Mouse (Mus musculus) right cerebral cortex, postnatal 10 days (tissue): ENCODE measurements around the gene Drd2.

Source experiments
- DNase-seq, 2 experiments: peaks; one replicate each; pipeline ENCODE4 v3.0.0; 2021; ENCODE audit warnings: low spot score in 2 of 2

The Drd2 gene

DNA sequence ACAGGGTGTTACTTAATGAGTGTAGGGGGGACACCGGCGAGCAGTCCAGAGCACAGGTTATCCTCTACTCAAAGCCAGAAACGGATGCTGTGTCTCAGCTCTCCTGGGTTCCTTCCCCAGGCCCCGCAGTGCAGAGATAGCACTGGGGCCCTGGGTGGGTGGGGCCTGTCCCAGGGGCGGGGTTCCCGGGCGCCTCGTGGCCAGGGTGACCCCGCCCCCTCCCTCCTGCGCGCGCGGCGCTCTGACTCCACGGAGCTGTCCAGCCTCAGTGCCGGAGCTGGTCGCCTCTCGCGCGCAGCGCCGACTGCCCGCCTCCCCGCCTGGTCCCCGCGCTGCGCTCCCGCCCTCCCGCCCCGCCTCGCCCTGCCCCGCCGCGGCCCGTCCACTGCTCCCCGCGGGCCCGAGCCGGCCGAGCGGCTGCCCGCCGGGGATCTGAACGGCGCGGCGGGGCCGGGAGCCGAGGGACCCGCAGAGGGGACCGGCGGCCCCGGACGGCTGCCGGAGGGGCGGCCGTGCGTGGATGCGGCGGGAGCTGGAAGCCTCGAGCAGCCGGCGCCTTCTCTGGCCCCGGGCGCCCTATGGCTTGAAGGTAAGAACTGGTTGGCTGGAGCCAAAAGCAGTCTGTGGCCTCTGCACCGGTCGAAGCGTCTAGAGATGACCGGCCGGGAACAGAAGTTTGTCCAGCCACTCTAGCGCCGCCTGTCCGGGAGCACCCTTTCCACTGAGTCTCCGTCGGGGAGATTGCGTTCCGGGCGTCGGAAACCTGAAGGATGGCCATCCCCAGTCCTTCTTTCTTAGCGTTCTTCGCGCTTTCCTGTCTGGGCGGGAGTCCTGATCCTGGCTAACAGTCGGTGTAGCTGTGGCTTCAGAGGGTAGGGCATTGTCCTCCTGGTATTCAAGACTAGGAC is at the start of gene Drd2:
Gene Drd2, plus strand, starts transcription at position 492 of the 908 bp plus-strand sequence.
- peak; percentile 33 to 60 for DNase-seq

- DNase-seq = no peak
These were observed 45.3 kb upstream of the Drd2 start for GRCm38 (mm10) chr9:49295101-49295500.

GRCm38 (mm10) chr9:49307576-49307975 is 32.9 kb upstream of the Drd2 start:
- peak in 1 of 2 experiments; percentile 39 for DNase-seq

DNA sequence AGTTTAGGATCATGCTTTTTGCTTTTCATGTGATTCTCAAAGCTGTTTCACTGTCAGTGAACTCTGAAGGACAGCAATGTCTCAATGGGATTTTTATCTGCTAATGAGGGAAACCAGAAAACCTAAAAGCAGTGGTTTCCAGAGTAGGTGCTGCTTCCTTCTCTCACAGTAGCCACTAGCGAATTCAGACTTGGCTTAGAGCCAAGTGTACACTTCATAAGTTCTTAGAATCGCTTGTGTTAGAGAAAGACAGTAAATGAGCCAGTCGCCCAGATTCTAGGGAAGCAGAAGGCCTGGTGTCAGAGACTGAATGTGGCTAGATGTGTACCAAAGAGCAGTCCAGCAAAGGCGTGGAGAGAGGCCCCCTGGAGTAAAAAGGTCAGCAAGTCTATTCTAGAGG is 29.6 kb upstream of the Drd2 start:
- no peak for DNase-seq

DNA sequence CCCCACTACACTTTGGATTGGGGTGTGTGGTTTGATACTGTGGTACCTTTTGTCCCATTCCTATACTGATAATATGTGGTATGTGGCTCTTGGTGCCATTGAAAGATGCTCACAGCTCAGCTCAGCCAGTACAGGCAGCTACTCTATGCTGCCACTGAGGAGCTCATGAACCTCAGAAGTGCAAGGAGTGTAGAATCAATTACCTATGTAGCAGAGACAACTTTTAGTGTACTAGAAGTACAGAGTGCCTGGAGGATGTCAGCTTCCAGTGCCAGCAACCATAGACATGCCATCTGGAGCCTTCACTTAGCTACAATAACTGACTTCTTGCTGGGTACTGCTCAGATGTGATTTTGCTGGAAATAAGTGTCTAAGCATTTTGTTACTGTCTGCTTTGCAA is 21.8 kb upstream of the Drd2 start:
- no peak for DNase-seq

GRCm38 (mm10) chr9:49341044-49341365 is 578 bp downstream of the Drd2 start:
- DNase-seq = no peak

DNA sequence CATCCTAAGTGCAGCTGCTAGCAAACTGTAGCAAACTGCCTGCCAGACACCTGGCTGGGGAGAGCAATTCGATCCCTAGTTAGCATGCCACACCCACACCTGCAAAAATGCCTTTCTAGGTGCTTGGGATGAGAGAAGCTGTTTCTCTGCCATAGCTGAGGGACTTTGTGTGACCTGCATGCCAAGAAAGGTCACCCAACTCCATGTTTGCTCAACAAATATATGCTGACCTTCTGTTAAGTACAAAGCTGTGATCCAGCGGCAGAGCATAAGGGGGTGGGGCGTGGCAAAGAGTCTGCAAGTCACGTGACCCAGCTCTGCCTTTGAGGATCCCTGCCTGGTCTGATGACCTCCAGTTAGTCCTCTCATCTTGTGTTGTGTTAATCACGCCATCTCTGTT is 25.3 kb downstream of the Drd2 start:
- no peak for DNase-seq

DNA sequence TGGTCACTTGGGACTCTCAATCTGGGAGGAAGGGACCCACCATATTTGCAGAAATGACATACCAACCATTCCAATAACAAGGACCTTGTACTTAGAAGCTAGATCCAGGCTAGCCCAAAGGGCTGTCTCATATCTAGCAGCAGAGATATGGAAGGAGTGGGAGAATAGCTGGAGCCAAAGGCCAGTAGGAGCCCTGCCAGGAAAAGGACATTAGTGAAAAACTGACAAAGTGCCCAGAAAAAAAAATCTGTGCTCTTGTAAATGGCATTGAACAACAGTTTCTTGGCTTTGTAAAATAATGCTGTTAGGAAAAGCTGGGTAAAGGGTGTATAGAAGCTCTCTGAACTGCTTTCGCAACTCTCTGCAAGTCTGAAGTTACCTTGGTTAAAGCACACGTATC is 33.5 kb downstream of the Drd2 start:
- DNase-seq = no peak

DNA sequence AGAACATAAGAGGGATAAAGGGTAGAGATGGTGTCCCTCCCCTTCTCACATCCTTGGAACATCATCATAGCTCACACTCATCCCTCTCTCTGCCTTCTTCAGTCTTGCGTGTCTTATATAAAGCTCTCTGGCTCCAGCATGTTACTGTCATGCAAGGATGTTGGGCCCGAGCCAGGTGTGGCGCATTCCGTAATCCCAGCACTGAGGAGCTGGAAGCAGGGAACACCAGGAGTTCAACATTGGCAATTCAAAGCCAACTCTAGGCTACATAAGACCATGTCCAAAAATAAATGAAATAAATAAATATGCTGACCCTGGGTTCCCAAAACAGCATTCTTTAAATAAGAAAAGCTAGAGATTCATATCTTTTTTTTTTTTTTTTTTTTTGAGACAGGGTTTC is 39.5 kb downstream of the Drd2 start:
- DNase-seq = peak in 1 of 2 experiments; percentile 46

GRCm38 (mm10) chr9:49384041-49384440 is 43.6 kb downstream of the Drd2 start:
- DNase-seq = no peak

DNA sequence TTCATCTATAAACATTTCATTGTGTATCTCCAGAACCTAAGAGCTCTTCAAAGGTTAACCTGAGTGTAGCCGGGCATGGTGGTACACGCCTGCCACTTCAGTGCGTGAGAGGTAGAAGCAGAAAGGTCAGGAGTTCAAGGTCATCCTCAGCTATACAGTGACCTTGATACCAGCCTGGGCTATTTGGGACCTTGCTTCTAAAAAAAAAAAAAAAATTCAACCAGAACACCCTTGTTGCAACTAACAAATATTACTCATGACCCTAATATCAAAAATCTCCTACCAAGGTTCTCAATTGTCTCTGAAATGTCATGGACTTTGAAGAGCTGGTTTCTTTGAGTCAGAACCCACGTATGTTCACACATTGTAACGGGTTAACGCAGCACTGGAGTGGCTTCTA is 44.4 kb downstream of the Drd2 start:
- no peak for DNase-seq

GRCm38 (mm10) chr9:49385301-49385700 is 44.9 kb downstream of the Drd2 start:
- DNase-seq = no peak

DNA sequence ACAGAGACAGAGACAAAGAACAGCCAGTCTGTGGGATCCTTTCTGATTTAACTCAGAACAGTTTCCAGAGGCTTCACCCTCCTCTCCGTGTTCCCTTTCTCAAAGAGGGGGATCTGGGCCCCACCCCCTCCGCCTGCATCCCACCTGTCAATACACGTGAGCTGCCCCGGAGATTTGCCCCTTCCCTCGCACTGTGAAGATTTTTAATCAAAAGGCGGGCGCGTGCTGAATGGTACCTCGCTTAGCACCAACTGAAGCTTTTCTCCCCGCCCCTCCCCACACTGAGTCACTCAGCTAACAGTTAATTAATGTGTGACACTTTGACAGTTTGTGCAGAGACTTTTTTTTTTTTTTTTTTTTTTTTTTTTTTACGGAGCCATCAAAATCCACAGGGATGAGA is 45.7 kb downstream of the Drd2 start:
- DNase-seq = peak; percentile 53 to 63

- no peak for DNase-seq
These were observed 51.8 kb downstream of the Drd2 start for GRCm38 (mm10) chr9:49392242-49392641.

- peak; percentile 47 to 65 for DNase-seq
These were observed 55.6 kb downstream of the Drd2 start for GRCm38 (mm10) chr9:49396006-49396405.

GRCm38 (mm10) chr9:49403711-49404110 is 63.3 kb downstream of the Drd2 start:
- no peak for DNase-seq

GRCm38 (mm10) chr9:49407028-49407427 is 66.6 kb downstream of the Drd2 start:
- no peak for DNase-seq

- no peak for DNase-seq
These were observed 70.2 kb downstream of the Drd2 start for GRCm38 (mm10) chr9:49410621-49411020.

DNA sequence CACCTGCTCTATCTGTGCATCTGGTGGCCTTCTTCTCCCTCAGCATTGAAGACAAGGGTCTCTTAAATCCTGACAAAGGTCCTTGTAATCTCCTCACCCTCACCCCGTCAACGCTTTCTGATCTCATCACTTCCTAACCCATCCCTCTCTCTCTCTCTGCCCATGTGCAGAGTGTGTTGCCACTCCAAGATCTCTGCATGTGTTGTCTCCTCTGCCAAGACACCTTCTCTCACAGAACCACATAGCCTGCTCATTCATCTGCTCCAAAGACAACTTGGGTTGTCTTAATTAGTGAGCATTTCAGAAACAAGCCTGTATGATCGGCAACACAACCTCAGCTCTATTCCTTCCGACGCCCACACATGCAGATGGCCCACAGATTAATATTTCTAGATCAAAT is 83.4 kb downstream of the Drd2 start:
- DNase-seq = no peak

GRCm38 (mm10) chr9:49425585-49425984 is 85.2 kb downstream of the Drd2 start:
- no peak for DNase-seq

GRCm38 (mm10) chr9:49426921-49427320 is 86.5 kb downstream of the Drd2 start, which contains the start of gene Ankk1:
Gene Ankk1 (minus strand): TSS chr9:49427021.
- DNase-seq = no peak

DNA sequence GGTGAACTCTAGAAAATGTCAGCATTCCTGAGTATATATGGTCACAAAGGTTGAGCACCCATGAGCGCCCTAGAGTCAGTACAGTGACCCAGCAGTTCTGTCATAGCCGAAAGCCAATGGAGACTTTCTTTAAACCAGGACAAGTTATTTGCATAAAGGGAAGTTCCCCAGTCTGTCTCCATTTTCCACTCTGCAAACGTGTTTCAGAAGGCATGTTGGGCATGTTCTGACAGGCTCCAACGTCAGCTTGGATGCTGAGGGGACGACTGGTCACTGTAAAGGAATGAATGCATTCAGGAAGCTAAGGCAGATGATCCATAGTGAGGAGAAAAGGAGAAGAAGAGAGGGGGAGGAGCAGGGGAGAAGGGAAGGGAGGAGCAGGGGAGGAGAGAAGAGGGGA is 87.1 kb downstream of the Drd2 start:
- DNase-seq = no peak

- no peak for DNase-seq
These were observed 102.2 kb downstream of the Drd2 start for GRCm38 (mm10) chr9:49442621-49443020.

DNA sequence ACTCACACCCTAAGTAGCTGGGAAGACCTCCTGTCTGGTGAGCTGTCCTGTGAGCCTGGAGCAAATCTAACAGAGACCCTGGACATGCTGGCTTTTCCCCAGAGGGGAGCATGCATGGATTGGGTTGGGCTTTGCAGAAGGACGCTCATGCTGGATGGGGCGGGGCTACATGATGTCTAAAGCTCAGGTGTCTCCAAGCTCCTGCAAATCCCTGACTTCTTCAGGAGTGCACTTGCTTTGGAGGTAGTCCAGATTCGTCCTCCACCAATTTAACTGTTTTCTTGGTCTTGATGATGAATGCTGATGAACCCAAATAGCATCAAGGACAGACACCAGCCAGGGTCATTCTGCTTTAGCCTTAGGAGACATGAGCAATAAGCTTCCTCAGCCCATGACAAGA is 110.1 kb downstream of the Drd2 start:
- DNase-seq = no peak
